Mouse (Mus musculus): ENCODE results near the gene Arl8b. TPM values are rescaled to one million over a fixed set of nuclear protein-coding genes. Genes with fewer than 3 reads are reported as not detected.
"Not testable (repeated sequence)": the region's sequence is repeated elsewhere in the genome, so short reads cannot be mapped to it uniquely, and the experiment has no call there.

The Arl8b gene
- total RNA-seq, 2 experiments from 2014 or later, result 208 to 216 TPM

- DNase-seq (ENCODE audit: low spot score in 2 of 2); intact Hi-C loops (cut with DNase I): not testable (repeated sequence)
Observed at GRCm38 (mm10) chr6:108869031-108869430, 86.1 kb downstream of the Arl8b start.

- DNase-seq (ENCODE audit: low spot score in 2 of 2), result no peak
- intact Hi-C loops (cut with DNase I), result no loop called here
Observed at GRCm38 (mm10) chr6:108870421-108870820, 87.5 kb downstream of the Arl8b start.

- DNase-seq (ENCODE audit: low spot score in 2 of 2), result no peak
- intact Hi-C loops (cut with DNase I), result no loop called here
Observed at GRCm38 (mm10) chr6:108871251-108871650, 88.4 kb downstream of the Arl8b start.

Other genes with a start within 250 kb of the Arl8b start
- gene Bhlhe40, start 122.5 kb upstream of the Arl8b start, total RNA-seq (2021), result 100 to 1,000 TPM in 1 of 2 experiments, 10 to 100 TPM in 1; 78.2 to 102 TPM
- gene Edem1, start 45.5 kb downstream of the Arl8b start, total RNA-seq (2021), result 10 to 100 TPM; 13.7 to 22.0 TPM